Mouse (Mus musculus): ENCODE data around the gene Txnip.
"Not testable (repeated sequence)": the region's sequence is repeated elsewhere in the genome, so short reads cannot be mapped to it uniquely, and the experiment has no call there.

Gene Txnip

DNA sequence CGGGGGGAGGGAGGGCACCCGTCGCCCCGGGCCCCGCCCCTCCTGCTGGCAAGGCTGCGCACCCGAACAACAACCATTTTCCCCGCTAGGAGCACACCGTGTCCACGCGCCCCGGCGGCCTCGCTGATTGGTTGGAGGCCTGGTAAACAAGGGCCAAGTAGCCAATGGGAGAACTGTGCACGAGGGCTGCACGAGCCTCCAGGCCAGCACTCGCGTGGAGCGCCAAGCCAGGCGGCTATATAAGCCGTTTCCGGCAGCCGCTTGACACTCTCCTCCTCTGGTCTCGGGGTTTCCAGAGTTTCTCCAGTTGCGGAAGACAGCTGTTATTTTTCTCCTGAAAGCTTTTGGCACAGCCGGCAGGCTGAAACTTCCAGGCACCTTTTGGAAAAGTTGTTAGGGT, at the start of gene Txnip:
Gene Txnip, plus strand, starts transcription at position 264 of the 400 bp plus-strand sequence.
- peak; percentile 99 to 100 for DNase-seq

GRCm38 (mm10) chr3:96507966-96508365, 49.8 kb upstream of the Txnip start:
- not testable (repeated sequence) for DNase-seq

DNA sequence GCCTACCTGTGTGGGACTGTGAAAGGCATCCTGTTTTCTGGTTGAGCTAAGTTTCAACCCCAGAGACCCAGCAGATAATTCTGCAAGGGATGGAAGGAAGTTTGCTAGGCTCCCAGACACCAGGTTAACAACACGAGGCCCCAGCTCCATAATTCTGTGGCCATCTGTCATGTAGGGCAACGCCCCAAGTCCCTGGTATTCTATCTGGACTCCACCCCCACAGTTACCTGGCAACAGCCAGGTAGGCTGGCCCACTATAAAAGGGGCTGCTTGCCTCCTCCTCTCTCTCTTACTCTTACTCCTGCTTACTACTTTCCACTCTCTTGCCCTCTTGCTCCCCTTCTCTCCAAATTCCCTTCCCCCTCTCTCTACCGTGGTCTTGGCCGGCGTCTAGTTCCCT, 37.6 kb upstream of the Txnip start:
- no peak for DNase-seq

GRCm38 (mm10) chr3:96522149-96522548, 35.6 kb upstream of the Txnip start:
- DNase-seq, result peak; percentile 22 to 28

GRCm38 (mm10) chr3:96524028-96524810, 33.5 kb upstream of the Txnip start:
- DNase-seq, result no peak

DNA sequence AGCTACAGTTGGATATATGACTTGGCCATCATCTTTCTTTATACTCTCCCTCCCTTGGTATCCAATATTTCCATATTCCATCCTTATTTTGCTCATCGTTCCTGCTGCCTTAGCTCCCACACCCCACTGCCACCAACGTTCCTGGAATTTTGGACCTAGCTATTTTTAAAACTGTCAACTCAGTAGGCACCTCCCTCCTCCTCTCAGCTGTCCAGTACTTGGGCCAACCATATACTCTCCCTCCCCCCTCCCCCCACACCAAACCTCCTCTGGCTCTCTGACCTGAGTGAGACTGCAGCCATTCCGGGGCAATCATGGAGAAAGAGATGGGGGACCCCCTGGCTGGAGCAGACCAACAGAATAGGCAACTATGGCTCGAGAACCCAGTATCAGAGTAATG, 32.8 kb upstream of the Txnip start, which contains the start of gene Hfe2:
Gene Hfe2, plus strand, starts transcription at position 259 of the 400 bp plus-strand sequence.
- DNase-seq, result no peak

GRCm38 (mm10) chr3:96526013-96526762, 31.6 kb upstream of the Txnip start:
- no peak for DNase-seq

- no peak for DNase-seq
Observed at GRCm38 (mm10) chr3:96526864-96527542, 30.8 kb upstream of the Txnip start.

- no peak for DNase-seq
Observed at GRCm38 (mm10) chr3:96528506-96528905, 29.3 kb upstream of the Txnip start.

DNA sequence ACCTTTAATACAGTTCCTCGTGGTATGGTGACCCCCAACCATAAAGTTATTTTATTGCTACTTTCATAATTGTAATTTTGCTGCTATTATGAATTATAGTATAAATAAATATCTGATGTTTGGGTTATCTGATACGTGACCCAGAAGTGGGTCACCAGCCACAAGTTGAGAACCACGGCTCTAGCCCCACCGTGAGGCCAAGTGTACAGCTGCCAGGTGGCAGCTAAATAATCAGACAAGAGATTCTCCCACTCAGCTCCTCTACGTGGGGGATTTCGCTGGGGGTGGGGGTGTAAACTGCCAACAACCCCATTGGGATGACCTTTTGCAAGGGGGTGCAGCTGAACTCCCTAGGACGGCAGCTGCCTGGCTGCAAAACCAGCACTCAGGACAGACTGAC, 25.7 kb upstream of the Txnip start:
- DNase-seq, result no peak

- no peak for DNase-seq
Observed at GRCm38 (mm10) chr3:96534300-96534699, 23.5 kb upstream of the Txnip start.

DNA sequence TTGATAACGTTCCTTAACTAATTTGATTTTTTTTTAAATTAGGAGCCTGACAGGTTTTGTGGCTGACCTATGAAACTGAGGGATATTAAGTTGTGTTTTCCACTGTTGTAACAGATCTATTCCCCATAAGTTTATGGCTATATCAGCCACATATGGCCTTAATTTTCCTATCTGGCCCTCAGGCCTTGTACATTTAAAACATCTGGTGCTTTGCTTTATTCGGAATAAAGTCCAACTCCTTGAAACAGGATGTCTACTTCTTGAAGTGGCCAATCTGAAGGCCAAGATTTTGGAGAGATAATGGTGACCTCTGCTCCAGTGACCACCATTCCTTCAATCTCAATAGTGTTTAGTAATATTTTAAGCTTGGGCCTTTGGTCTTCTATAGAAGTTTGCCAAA, 18.4 kb upstream of the Txnip start:
- no peak for DNase-seq

GRCm38 (mm10) chr3:96540740-96541139, 17.0 kb upstream of the Txnip start:
- no peak for DNase-seq

GRCm38 (mm10) chr3:96541328-96542078, 16.3 kb upstream of the Txnip start:
- DNase-seq, result no peak

- DNase-seq, result no peak
Observed at GRCm38 (mm10) chr3:96542554-96542953, 15.2 kb upstream of the Txnip start.

GRCm38 (mm10) chr3:96543345-96543744, 14.4 kb upstream of the Txnip start:
- no peak for DNase-seq

DNA sequence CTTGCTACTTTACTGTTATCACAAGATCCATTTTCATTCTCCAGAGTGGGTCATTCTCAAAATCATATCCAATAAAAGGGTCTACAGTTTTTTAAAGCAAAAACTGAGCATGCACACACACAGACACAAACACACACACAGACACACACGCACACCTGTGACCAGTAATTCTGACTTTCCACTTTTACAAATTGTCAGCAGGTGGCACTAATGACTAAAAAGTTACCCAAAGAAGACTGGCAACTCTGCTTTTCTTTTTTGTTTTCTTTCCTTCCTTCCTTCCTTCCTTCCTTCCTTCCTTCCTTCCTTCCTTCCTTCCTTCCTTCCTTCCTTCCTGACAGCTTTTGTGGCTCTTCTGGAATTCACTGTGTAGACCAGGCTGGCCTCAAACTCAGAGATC, 12.2 kb upstream of the Txnip start:
- DNase-seq, result no peak

DNA sequence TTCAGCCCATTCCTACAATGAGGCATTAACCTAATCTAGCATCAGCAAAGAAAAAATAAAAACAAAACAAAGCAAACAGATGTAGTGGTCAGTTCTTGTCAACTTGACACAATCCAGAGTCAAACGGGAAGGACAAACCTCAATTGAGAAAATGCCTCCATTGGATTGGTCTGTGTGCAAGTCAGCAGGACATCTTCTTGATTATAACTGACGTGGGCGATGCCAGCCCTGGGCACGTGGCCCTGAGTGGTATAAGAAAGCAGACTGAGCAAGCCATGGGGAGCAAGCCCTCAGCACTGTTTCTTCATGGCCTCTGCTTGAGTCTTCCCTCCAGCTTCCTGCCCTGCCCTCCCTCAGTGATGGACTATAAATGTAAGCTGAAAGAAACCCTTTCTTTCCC, 10.9 kb upstream of the Txnip start:
- no peak for DNase-seq

GRCm38 (mm10) chr3:96547389-96547960, 10.3 kb upstream of the Txnip start:
- DNase-seq, result peak; percentile 72 to 77

- DNase-seq, result no peak
Observed at GRCm38 (mm10) chr3:96548824-96549223, 8.9 kb upstream of the Txnip start.

GRCm38 (mm10) chr3:96549346-96549745, 8.4 kb upstream of the Txnip start:
- DNase-seq, result no peak

DNA sequence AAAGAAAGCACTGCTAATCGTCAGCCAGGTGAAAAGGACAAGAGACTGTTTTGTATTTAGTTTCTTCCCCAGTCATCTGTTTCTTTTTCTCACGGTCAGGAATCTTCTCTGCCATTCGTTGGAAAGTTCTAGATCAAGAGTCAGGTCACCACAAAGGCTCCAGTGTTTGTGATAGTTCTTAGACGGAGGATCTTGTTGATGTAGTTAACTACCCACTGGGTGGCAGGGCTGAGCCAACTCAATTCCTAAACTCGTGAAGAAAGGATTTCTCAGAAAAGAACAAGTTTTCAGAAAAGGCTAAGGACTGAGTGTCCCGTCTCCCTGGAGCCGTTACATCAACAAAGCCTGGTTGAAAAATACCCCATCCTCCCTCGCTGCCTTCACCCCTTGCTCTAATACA, 6.6 kb upstream of the Txnip start:
- DNase-seq, result peak; percentile 62 to 66
